Mouse (Mus musculus) monocyte, adult 2 months (primary cell): ENCODE results near the gene Aldh1a7.
"Not testable (repeated sequence)": the region's sequence is repeated elsewhere in the genome, so short reads cannot be mapped to it uniquely, and the experiment has no call there.

Experiments
- DNase-seq, 2 experiments: peaks; one replicate each; pipeline ENCODE4 v3.0.0; 2022; ENCODE audit warnings: low spot score in 2 of 2, low read depth in 1 of 2

The Aldh1a7 gene

GRCm38 (mm10) chr19:20727381-20727780 lies at the start of gene Aldh1a7:
Aldh1a7 (minus strand) TSS chr19:20727562.
- DNase-seq, result no peak

GRCm38 (mm10) chr19:20775681-20776080 lies 48.3 kb upstream of the Aldh1a7 start:
- DNase-seq, result no peak

GRCm38 (mm10) chr19:20773941-20774340 lies 46.6 kb upstream of the Aldh1a7 start:
- DNase-seq, result no peak

GRCm38 (mm10) chr19:20764214-20764613 lies 36.9 kb upstream of the Aldh1a7 start:
- no peak for DNase-seq

GRCm38 (mm10) chr19:20761675-20762426 lies 34.5 kb upstream of the Aldh1a7 start:
- no peak for DNase-seq

GRCm38 (mm10) chr19:20761119-20761518 lies 33.8 kb upstream of the Aldh1a7 start:
- no peak for DNase-seq

- DNase-seq, result no peak
Observed at GRCm38 (mm10) chr19:20744630-20745029, 17.3 kb upstream of the Aldh1a7 start.

GRCm38 (mm10) chr19:20728278-20728677 lies 916 bp upstream of the Aldh1a7 start:
- no peak for DNase-seq

- DNase-seq, result no peak
Observed at GRCm38 (mm10) chr19:20722913-20723312, 4.4 kb downstream of the Aldh1a7 start.

GRCm38 (mm10) chr19:20720298-20720697 lies 7.1 kb downstream of the Aldh1a7 start:
- no peak for DNase-seq

GRCm38 (mm10) chr19:20715617-20716016 lies 11.7 kb downstream of the Aldh1a7 start:
- no peak for DNase-seq

- DNase-seq, result no peak
Observed at GRCm38 (mm10) chr19:20715093-20715492, 12.3 kb downstream of the Aldh1a7 start.

- DNase-seq, result no peak
Observed at GRCm38 (mm10) chr19:20714543-20714942, 12.8 kb downstream of the Aldh1a7 start.

GRCm38 (mm10) chr19:20707159-20707558 lies 20.2 kb downstream of the Aldh1a7 start:
- DNase-seq, result no peak

GRCm38 (mm10) chr19:20706747-20707146 lies 20.6 kb downstream of the Aldh1a7 start:
- no peak for DNase-seq

GRCm38 (mm10) chr19:20702074-20702473 lies 25.3 kb downstream of the Aldh1a7 start:
- DNase-seq, result no peak

GRCm38 (mm10) chr19:20677697-20678355 lies 49.5 kb downstream of the Aldh1a7 start:
- no peak for DNase-seq

GRCm38 (mm10) chr19:20654141-20654873 lies 73.1 kb downstream of the Aldh1a7 start:
- no peak for DNase-seq

GRCm38 (mm10) chr19:20653082-20653676 lies 74.2 kb downstream of the Aldh1a7 start:
- no peak for DNase-seq

GRCm38 (mm10) chr19:20650008-20650407 lies 77.4 kb downstream of the Aldh1a7 start:
- DNase-seq, result no peak

GRCm38 (mm10) chr19:20647496-20647895 lies 79.9 kb downstream of the Aldh1a7 start:
- DNase-seq, result not testable (repeated sequence)
